Mouse (Mus musculus) megakaryocyte, embryonic 14.5 days (primary cell): ENCODE results near the gene S100a11.

Source experiments
- FLI1 ChIP-seq: IDR thresholded peaks from 2 replicates; pipeline ENCODE4 v1.6.1; 2012; ENCODE audit warnings: low read length, inconsistent platforms, mixed read lengths
- GATA1 ChIP-seq: IDR thresholded peaks from 3 replicates; pipeline ENCODE4 v1.6.1; 2012; ENCODE audit warnings: mixed read lengths, low read length, inconsistent platforms, borderline replicate concordance

DNA sequence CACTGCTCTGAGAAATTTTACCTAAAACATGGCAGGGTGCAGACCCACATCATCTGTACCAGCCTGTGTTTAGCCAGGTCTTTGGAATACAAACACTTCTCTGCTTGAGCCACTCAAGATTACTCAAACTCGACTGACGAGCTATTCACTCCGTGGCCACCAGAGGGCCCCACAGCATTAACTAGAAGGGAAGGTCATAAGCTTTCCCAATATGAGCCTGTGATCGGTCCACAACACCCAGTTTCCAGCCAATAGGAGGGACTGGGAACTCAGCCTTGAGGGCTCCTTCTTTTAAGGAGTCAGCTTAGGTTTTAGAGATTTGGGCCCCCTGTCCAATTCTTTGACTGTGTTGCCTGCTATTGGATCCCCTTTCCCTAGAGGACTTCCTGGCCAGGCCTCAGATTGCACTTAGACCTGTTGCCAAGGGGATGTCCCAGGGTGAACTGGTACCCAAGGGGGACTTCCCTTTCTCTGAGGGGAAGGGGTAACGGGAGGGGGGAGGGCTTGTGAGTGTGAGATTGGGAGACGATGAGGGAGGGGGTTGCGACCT lies 26.9 kb downstream of the S100a11 start:
- TF ChIP-seq GATA1 (no peak), FLI1 (no peak)
